Mouse (Mus musculus): ENCODE data around the gene Rbfox3. TPM values are rescaled to one million over a fixed set of nuclear protein-coding genes. Genes with fewer than 3 reads are reported as not detected.
A peak's percentile ranks its signal among the peaks of the same experiment; 100 is the strongest.

Gene Rbfox3
- total RNA-seq, 2 experiments from 2014 or later = 6.6 to 8.2 TPM

GRCm38 (mm10) chr11:118512257-118512910 is 399.0 kb downstream of the Rbfox3 start:
- no peak for DNase-seq (ENCODE audit: low spot score in 2 of 2)

DNA sequence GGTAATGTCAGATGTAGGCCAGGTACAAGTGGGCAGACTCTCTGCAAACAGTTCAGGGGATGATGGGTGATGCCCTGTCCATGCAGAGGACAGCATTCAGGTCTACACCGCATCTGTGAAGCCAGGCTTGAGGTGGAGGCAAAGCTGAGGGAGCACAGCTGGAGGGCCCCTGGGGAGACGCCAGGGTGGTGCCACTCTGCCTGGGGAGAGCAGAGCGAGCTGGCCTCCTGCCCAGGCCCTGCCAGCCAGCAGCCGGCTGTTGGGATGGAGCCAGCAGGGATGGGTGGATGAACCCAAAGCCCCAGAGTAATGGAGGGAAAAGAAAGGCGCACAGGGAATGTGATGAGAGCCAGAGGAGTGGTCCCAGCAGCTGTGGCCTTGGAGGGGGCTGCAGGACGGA is 399.5 kb downstream of the Rbfox3 start:
- peak in 1 of 2 experiments; percentile 26 for DNase-seq (ENCODE audit: low spot score in 2 of 2)

DNA sequence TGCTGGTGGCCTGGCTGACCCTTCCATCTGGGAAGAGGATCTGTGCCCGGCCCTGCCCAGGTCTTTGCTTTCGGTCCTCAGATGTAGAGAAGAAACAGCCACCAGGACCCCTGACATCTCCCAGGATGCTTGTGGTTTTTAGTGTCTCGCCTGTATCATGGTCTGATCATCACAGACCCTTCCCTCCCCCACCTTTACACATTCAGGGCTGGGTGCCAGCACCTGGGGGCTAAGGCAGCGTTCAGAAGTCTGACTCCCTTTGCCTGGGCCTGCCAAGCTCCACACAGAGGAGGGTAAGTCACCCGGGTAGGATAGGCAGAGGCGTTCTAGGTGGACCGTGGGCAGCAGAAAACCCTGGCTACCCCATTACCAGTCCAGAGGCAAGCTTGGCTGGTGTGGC is 403.1 kb downstream of the Rbfox3 start:
- no peak for DNase-seq (ENCODE audit: low spot score in 2 of 2)

GRCm38 (mm10) chr11:118507904-118508303 is 403.5 kb downstream of the Rbfox3 start:
- peak; percentile 34 to 39 for DNase-seq (ENCODE audit: low spot score in 2 of 2)

DNA sequence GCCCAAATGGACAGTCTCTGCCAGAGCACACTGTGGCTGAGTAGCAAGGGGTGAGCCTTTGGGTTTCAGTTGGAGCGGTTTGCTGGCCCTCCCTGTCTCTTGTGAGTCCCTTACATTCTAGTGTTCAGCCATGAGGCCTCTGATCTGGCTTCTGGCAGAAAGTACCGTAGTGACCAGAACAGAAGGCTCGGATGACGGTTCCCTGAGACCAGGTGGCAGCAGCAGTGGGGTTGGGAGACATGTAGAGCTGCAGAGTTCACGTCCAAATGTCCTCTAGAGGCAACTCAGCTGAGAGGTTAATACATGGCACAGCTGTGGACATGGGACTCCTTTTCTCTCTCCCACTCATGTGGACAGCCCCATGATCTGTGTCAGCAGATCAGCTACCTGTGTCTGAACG is 404.3 kb downstream of the Rbfox3 start:
- no peak for DNase-seq (ENCODE audit: low spot score in 2 of 2)

DNA sequence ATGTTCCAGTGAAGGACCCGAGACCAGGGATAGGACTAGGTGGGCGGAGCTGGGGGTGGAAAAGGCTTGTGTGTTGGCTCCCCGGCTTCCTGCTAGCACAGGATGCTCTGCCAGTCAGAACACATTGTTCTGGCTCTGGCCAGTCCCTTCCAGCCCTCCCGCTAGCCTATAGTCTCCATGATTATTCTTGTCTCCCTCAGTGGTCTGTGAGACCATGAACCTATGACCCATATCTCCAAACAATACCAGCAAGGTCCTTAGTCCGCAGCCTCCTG is 407.3 kb downstream of the Rbfox3 start:
- DNase-seq (ENCODE audit: low spot score in 2 of 2) = no peak

- no peak for DNase-seq (ENCODE audit: low spot score in 2 of 2)
These were observed 407.8 kb downstream of the Rbfox3 start for GRCm38 (mm10) chr11:118503418-118504179.

GRCm38 (mm10) chr11:118502990-118503389 is 408.4 kb downstream of the Rbfox3 start:
- DNase-seq (ENCODE audit: low spot score in 2 of 2) = no peak

- DNase-seq (ENCODE audit: low spot score in 2 of 2) = no peak
These were observed 415.2 kb downstream of the Rbfox3 start for GRCm38 (mm10) chr11:118496066-118496689.

DNA sequence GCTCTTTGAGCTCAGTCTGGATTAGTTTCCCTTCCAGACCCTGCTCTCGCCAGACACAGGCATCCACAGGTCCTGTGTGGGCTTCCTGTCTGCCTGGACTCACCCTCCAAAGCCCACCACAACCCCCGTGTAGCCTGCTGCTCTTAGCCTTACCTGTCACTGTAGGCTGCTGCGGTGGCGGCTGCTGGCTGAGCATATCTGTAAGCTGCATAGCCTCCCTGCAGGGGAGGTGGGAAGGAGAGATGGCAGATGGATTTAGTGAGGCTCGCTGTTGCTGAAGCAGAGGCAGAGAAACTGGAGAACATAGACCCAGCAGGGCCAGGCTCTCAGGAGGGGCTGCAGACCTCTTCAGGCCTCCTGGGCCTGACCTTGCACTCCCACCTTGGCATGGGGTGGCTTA is 416.3 kb downstream of the Rbfox3 start:
- DNase-seq (ENCODE audit: low spot score in 2 of 2) = no peak

DNA sequence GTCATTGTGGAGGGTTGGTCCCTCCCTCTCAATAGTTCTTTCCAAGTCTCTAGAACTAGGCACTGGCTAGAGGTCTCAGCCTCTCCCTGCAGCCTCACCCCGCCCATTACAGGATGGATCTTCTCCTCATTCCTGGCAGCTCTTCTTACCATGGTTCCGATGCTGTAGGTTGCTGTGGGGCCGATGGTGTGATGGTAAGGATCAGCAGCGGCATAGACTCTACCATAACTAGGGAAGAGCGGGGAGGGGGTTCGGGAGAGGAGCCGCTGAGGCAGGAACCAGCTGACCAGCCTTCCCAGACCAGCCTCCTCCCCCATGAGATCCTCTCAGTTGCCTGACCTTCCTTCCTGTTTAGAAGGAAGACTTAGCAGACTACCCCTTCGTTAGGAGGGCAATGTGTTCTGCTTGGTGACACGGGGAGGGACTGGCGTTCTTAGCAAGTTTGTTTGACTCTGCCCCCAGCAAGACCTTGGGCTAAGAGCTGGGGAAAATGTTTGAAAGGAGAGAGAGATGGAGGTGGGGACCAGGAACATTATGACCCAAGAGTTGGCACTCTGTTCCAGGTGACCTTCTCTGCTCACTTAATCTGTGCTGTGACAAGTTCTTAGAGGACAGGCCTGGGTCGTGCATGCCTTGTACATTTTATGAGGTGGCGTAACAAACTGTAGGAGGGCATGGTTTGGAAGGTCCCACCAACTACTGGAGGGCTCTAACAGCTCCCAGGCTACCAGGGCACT is 417.2 kb downstream of the Rbfox3 start:
- DNase-seq (ENCODE audit: low spot score in 2 of 2) = no peak

DNA sequence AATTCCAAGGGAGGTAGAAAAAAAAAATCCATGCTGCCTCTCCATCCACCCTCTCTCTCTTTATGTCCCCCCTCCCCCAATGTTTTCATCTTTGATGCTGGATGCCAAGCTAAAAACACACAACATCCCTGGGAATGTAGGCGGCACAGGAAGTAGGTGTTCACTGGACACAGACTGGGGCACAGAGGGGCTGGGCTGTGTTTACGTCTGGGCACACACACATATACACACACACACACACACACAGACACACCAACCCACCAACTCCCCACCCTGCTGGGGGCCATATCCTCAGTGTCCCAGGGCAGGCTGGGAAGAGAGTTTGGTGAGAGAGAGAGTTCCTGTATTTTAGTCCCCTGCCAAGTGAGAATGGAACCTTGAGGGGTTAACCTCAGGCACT is 417.9 kb downstream of the Rbfox3 start:
- DNase-seq (ENCODE audit: low spot score in 2 of 2) = no peak

DNA sequence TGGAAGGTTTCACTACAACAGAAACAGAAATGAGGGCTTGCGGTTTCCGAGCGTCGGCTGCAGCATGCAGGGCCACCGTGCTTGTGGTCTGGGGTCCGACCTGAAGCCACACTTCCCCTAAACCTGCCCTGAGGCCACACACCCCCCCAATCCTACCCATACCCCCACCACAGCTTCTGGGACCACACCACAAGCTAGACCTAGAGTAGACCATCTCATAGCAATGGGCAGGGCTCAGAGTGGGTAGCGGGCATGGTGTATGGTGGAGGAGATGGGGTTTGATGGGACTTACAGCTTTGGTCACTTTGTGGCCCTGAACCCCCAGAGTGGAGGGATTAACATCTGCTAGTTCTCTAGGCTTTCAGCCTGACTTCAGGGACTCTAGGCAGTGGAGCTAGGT is 420.2 kb downstream of the Rbfox3 start:
- DNase-seq (ENCODE audit: low spot score in 2 of 2) = no peak

DNA sequence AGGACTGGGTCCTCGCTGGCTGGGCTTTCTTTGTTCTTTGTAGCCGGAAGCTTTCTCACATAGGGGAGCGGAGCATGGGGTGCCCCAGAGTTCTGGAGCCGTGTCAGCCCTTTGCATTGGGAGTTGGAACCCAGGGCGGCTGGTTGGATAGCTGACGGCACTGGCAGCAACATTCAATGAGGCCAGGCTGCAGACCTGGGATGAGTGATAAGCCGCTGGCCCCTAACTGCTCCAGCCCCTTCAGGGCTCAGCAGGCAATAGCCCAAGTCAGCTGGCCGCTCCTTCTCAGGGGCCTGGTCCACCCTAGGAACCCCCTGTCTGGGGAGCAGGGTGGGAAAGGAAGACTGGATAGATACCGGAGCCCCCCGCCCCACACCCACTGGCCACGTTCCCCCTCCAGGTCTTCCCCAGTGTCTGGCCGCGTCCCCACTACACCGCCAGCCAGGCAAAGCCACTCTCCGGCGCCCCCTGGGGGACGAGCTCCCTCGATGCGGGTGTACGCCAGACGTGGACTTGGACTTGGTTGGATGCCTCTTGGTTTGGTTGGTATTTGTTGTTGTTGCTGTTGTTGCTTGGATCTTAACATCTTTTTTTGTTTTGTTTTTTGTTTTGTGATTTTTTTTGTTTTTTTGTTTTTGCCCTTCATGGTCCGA is 420.7 kb downstream of the Rbfox3 start:
- DNase-seq (ENCODE audit: low spot score in 2 of 2) = peak; percentile 70 to 72

- no peak for DNase-seq (ENCODE audit: low spot score in 2 of 2)
These were observed 422.5 kb downstream of the Rbfox3 start for GRCm38 (mm10) chr11:118488907-118489270.

DNA sequence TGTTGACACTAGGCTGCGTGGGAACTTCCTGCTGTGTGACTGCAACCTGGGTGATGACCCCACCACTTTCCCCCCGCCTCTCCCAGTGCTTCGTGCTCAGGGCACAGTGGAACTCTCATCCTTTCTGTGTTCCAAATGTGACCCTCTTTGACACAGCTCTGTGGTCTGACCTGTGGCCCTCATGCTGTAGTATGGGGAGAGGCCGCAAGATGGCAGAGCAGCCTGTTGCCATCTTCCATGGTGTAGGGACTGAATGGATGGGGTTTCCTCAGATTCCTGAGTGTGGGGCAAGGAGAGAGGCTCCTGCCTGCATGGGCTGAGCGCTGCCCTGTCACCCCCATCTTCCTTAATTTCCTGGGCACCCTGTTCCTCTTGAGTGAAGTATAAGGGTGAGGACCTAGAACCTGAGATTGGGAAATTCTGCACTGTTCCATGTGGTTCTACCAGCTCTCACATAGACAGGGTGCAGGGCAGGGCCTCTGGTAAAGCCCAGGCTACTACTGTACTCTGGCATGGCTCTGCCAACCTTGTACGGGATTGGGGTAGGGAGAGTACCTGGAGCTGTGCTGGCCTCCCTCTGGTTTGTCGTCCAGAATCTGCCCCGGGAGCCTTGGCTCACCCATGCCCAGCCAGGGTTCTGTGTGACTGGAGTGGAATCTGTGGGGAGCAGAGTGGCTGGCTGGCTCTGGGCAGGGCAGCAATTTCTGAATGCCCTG is 423.0 kb downstream of the Rbfox3 start:
- DNase-seq (ENCODE audit: low spot score in 2 of 2) = no peak

GRCm38 (mm10) chr11:118486881-118487772 is 424.3 kb downstream of the Rbfox3 start:
- no peak for DNase-seq (ENCODE audit: low spot score in 2 of 2)

DNA sequence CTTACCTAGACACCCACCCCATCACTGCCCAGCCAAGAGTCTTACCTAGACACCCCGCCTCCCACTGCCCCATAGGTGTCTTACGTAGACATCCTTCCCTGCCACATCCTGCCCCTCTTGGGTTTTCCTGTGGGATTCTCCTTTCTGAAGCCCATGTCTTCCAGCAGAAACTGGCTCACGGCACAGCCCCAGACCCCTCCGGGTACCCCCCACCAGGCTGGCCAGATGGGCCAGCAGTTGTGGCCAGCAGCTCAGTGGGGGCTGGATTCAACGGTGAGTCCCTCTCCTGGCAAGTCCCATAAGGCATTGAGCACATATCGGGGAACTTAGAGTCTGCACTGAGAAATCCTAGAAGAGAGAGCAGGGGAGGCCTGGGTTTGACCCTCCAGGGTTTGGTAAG is 425.1 kb downstream of the Rbfox3 start:
- no peak for DNase-seq (ENCODE audit: low spot score in 2 of 2)

GRCm38 (mm10) chr11:118485780-118486179 is 425.6 kb downstream of the Rbfox3 start:
- no peak for DNase-seq (ENCODE audit: low spot score in 2 of 2)

DNA sequence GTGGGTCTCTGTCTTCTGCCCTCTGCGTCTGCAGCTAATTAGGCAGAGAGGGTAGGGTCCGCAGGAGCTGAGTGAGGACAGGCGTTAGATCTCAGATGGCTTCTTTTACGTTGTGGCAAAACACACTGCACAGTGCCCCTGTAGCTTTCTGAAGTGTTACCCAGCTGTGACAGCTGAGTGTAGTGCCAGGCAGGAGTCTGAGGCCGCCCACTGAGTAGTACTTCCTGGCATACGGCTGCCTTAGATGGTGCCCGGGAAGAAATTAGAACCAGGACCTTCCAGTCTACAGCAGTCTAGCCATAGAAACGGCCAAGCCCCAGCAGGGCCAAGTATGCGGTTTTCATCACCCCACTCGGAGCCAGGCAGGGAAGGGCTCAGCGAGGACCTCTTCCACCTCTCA is 426.1 kb downstream of the Rbfox3 start:
- DNase-seq (ENCODE audit: low spot score in 2 of 2) = no peak

Data from adrenal gland, postnatal 4 days (tissue).